19 mouse cellular contexts compared by ENCODE assay signal in genomic region chr13:3544925-3545324, GRCm38 (mm10). TPM values are rescaled to one million over a fixed set of nuclear protein-coding genes. Genes with fewer than 3 reads are reported as not detected.
DNase-seq lines count a peak whose midpoint lies in the region; ATAC-seq lines count a peak whose summit lies in the region.
"Had no signal": no experiment of that assay in that cellular context is flagged by ENCODE, and none has a peak within 500 bp of the region (broad histone marks: within the 10 kb centered on the region; RNA-seq: fewer than 3 reads in every experiment).

No protein-coding gene starts in this region.

- ATAC-seq in granulocyte monocyte progenitor cell, adult 5-6 weeks (replicated peaks; ENCODE audit: poor library complexity, severe bottlenecking): peak; percentile 28; the same call in 1 of the 2 replicates
- ATAC-seq in kidney, embryonic 15.5 days (replicated peaks; ENCODE audit: low FRiP score): no peak; the same call in 1 of the 2 replicates
- ATAC-seq: inflammation-experienced regulatory T-cells, adult 6 months had no signal

- H3K27me3 ChIP-seq in megakaryocyte, embryonic 14.5 days (replicated peaks): no peaks in the 10 kb centered on the region
- no peaks in the 10 kb centered on the region for H3K27me3 ChIP-seq in kidney, embryonic 15.5 days
- H3K27me3 ChIP-seq: embryonic facial prominence, embryonic 13.5 days; forebrain, embryonic 12.5 days had no signal

- H3K4me2 ChIP-seq in kidney, embryonic 15.5 days: no peak overlapping the region
- H3K4me2 ChIP-seq: embryonic facial prominence, embryonic 13.5 days; forebrain, embryonic 12.5 days had no signal

- no peak overlapping the region for H3K27ac ChIP-seq in kidney, embryonic 15.5 days
- H3K27ac ChIP-seq: embryonic facial prominence, embryonic 13.5 days; forebrain, embryonic 12.5 days had no signal

- peak; percentile 23 to 32 for DNase-seq in heart, adult 9 months (ENCODE audit: low spot score in 2 of 2)
- DNase-seq in heart, postnatal 4 days: no peak
- DNase-seq in 416B (ENCODE audit: low read depth): peak; percentile 84
- DNase-seq in thymus, postnatal 14 days: no peak
- DNase-seq in spleen, postnatal 14 days (ENCODE audit: low spot score in 2 of 2): no peak
- DNase-seq: adrenal gland, postnatal 14 days; B cell, adult 2 months; gastrocnemius, postnatal 14 days; kidney, postnatal 25 days; layer of hippocampus, postnatal 36 days; lung, postnatal 10 days; midbrain, embryonic 14.5 days; right cerebral cortex, postnatal 4 days had no signal

- no peak overlapping the region for H3K9ac ChIP-seq in kidney, embryonic 15.5 days
- H3K9ac ChIP-seq: embryonic facial prominence, embryonic 13.5 days; forebrain, embryonic 12.5 days had no signal

- H3K4me1 ChIP-seq in megakaryocyte, embryonic 14.5 days: peaks cover 85% of the 10 kb centered on the region
- H3K4me1 ChIP-seq in kidney, embryonic 15.5 days: peaks cover 11% of the 10 kb centered on the region

- peaks cover 70% of the 10 kb centered on the region for H3K36me3 ChIP-seq in megakaryocyte, embryonic 14.5 days (replicated peaks; ENCODE audit: low read length)
- H3K36me3 ChIP-seq in kidney, embryonic 15.5 days: peaks cover 27% of the 10 kb centered on the region

- H3K4me3 ChIP-seq in megakaryocyte, embryonic 14.5 days (replicated peaks): peak overlapping the region; percentile 68
- no peak overlapping the region for H3K4me3 ChIP-seq in kidney, embryonic 15.5 days (replicated peaks)
- H3K4me3 ChIP-seq: embryonic facial prominence, embryonic 13.5 days; forebrain, embryonic 12.5 days had no signal

- H3K9me3 ChIP-seq in megakaryocyte, embryonic 14.5 days: no peaks in the 10 kb centered on the region
- H3K9me3 ChIP-seq in kidney, embryonic 15.5 days (replicated peaks): no peaks in the 10 kb centered on the region
- H3K9me3 ChIP-seq: embryonic facial prominence, embryonic 13.5 days; forebrain, embryonic 12.5 days had no signal

- WGBS in kidney, embryonic 15.5 days: 68% methylated on average over 5 of the region's 5 CpGs

RNA-seq across cellular contexts. Expression of gene Gdi2, which starts 7.1 kb away (rescaled TPM):
- 100 to 1,000 TPM; 314 to 323 TPM for total RNA-seq in heart, postnatal 4 days (2021)
- total RNA-seq in granulocyte monocyte progenitor cell, adult 5-6 weeks (2014; fragmentation: Nextera tagmentation): 417 and 471 TPM in 2 replicates
- 523 and 552 TPM in 2 replicates for total RNA-seq in granulocyte monocyte progenitor cell, adult 5-6 weeks (2017)
- 121 and 149 TPM in 2 replicates for polyA plus RNA-seq in megakaryocyte, embryonic 14.5 days (2012; ENCODE audit: insufficient read depth, low replicate concordance)
- polyA plus RNA-seq in kidney, embryonic 15.5 days (2015; fragmentation: Nextera tagmentation; extraction: Ambion mirVana): 423 and 427 TPM in 2 replicates

Comparison
In these comparisons a context has a peak if more than half of its experiments do, and no peak if none do; other contexts are left out.
1. DNase-seq: peak in heart, adult 9 months (2 of 2) and 416B (single experiment); none in heart, postnatal 4 days (single experiment), thymus, postnatal 14 days (single experiment) and spleen, postnatal 14 days (0 of 2).